Mouse (Mus musculus) midbrain, embryonic 13.5 days (tissue): ENCODE measurements around the gene Gsg1l. TPM values are rescaled to one million over a fixed set of nuclear protein-coding genes. Genes with fewer than 3 reads are reported as not detected.

Experiments used
- ATAC-seq: fragments of 200-750 bp; cut with Nextera tagmentation; 2 replicates; pipeline ENCODE4 v1.8.0; 2017; ENCODE audit warnings: mild to moderate bottlenecking, moderate TSS enrichment, moderate library complexity
- H3K27ac ChIP-seq: fragments of 300-500 bp; sonication (generic); 2 replicates; pipeline ENCODE4 v1.5.1; 2015; ENCODE audit warnings: inconsistent platforms, mild to moderate bottlenecking, moderate library complexity
- H3K27me3 ChIP-seq: fragments of 300-500 bp; sonication (generic); 2 replicates; pipeline ENCODE4 v1.6.1; 2015; ENCODE audit warnings: mild to moderate bottlenecking, inconsistent platforms
- H3K36me3 ChIP-seq: fragments of 300-500 bp; sonication (generic); 2 replicates; pipeline ENCODE4 v1.6.1; 2015; ENCODE audit warnings: mild to moderate bottlenecking, inconsistent platforms
- H3K4me1 ChIP-seq: fragments of 300-500 bp; sonication (generic); replicated peaks from 2 replicates; pipeline ENCODE4 v1.6.1; 2015; ENCODE audit warnings: inconsistent platforms
- H3K4me2 ChIP-seq: fragments of 300-500 bp; sonication (generic); replicated peaks from 2 replicates; pipeline ENCODE4 v1.6.1; 2015; ENCODE audit warnings: moderate library complexity, mild to moderate bottlenecking, inconsistent platforms
- H3K4me3 ChIP-seq: fragments of 300-500 bp; sonication (generic); replicated peaks from 2 replicates; pipeline ENCODE4 v1.5.1; 2015; ENCODE audit warnings: mild to moderate bottlenecking, inconsistent platforms
- H3K9ac ChIP-seq: fragments of 300-500 bp; sonication (generic); replicated peaks from 2 replicates; pipeline ENCODE4 v1.6.1; 2015; ENCODE audit warnings: mild to moderate bottlenecking, inconsistent platforms
- H3K9me3 ChIP-seq: fragments of 300-500 bp; sonication (generic); 2 replicates; pipeline ENCODE4 v1.6.1; 2016; ENCODE audit warnings: mild to moderate bottlenecking, inconsistent platforms
- WGBS: fragments of 180-500 bp; shearing (Covaris S2); methylation state at CpG from one replicate; pipeline ENCODE4 v1.1.7; 2015; 5-methylcytosine and 5-hydroxymethylcytosine counted together
- polyA plus RNA-seq: library from polyadenylated mRNA; unstranded; fragments of >200 nt; fragmentation: Nextera tagmentation; extraction: Ambion mirVana; gene quantifications from 2 replicates; pipeline ENCODE4 v1.2.1, GENCODE M21; 2015

Gsg1l gene
- polyA plus RNA-seq, 1 experiment from 2014 or later = 6.8 TPM

DNA sequence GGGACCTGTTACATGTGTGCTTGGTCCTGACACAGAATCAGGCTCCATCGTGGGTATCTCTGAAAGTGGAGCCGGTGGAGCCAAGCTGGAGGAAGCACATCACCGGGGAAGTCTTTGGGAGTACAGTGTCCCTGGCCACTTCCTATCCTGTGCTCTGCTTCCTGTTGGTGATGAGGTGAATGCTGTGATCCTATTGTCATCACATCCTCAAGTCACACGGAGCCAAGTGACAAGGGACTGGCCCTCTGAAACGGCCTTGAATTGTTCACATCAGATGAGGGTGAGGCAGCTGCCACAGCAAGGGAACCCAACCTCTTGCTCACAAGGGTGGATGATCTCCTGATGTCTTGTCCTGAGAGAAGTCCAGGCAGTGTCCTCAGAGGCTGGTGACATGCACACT lies 14.4 kb upstream of the Gsg1l start:
- no peak for ATAC-seq
- H3K27me3 ChIP-seq = no peaks in the 10 kb centered on the region
- no peaks in the 10 kb centered on the region for H3K4me1 ChIP-seq
- H3K4me2 ChIP-seq = no peak overlapping the region
- H3K9ac ChIP-seq = no peak overlapping the region
- no peaks in the 10 kb centered on the region for H3K9me3 ChIP-seq
- H3K27ac ChIP-seq = no peak overlapping the region
- WGBS = 86% methylated on average over 5 of the region's 5 CpGs
- H3K36me3 ChIP-seq = peaks cover 51% of the 10 kb centered on the region
- H3K4me3 ChIP-seq = no peak overlapping the region

DNA sequence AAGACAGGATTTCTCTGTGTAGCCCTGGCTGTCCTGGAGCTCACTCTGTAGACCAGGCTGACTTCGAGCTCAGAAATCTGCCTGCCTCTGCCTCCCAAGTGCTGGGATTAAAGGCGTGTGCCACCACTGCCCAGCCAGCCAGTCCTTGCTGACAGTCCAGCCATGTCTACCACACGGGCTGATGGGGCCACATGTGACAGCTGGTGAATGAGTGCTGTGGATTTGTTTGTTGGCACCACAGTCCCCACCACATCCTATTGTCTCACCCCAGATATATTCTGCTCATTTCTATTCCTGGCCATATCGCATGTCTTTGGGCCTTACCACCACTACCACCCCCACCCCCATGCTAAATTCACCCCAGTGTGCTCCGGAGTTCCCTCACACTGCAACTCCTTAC lies 12.5 kb upstream of the Gsg1l start:
- ATAC-seq = no peak
- Histone ChIP-seq H3K36me3 (peaks cover 36% of the 10 kb centered on the region), H3K27ac (no peak overlapping the region), H3K4me3 (no peak overlapping the region), H3K27me3 (no peaks in the 10 kb centered on the region), H3K9me3 (no peaks in the 10 kb centered on the region; the same call in 1 of the 2 replicates), H3K4me2 (no peak overlapping the region), H3K9ac (no peak overlapping the region), H3K4me1 (no peaks in the 10 kb centered on the region)
- 92% methylated on average over 5 of the region's 5 CpGs for WGBS

DNA sequence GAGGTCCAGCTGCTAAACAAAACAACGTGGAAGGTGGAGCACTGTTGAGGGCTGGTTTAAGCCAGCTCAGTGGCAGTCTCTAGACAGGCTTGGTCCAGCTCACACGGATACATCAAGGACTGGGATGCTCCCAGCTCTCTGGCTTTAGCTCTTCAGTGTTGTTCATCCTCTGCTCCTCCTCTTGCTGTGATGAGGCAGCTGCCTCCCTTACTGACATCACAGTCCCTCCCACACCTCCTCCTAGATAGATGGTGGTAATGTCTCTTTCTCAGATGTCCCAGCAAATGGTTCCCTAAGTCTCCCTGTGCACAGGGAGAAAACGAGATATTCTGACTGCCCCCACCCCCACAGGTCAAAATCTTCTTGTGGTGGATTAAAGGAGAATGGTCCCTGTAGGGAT lies 11.0 kb upstream of the Gsg1l start:
- H3K9ac ChIP-seq = no peak overlapping the region
- no peaks in the 10 kb centered on the region; the same call in 1 of the 2 replicates for H3K9me3 ChIP-seq
- H3K36me3 ChIP-seq = peaks cover 23% of the 10 kb centered on the region
- H3K4me1 ChIP-seq = no peaks in the 10 kb centered on the region
- no peak overlapping the region for H3K4me2 ChIP-seq
- H3K27ac ChIP-seq = no peak overlapping the region
- H3K4me3 ChIP-seq = no peak overlapping the region
- 31% methylated on average over 3 of the region's 3 CpGs for WGBS
- H3K27me3 ChIP-seq = no peaks in the 10 kb centered on the region
- no peak for ATAC-seq

DNA sequence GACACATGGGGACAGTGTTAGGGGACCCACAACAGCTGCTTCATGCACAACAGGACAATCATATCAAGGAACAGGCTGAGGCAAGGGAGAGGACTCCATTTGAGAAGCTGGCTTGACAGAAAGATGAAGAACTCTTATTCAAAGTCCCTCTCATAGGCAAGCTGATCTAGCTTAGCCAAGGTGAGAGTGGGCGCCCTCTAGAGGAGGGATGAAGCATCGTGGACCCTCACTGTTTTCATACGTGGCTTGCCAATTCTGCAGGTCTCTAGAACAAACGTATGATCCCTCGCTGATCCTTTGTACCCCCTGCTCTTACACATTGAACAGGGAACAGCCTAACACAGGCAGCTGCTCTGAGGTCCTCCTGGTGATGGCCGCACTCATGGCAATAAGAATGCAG lies 7.6 kb upstream of the Gsg1l start:
- no peak overlapping the region for H3K4me2 ChIP-seq
- no peak overlapping the region for H3K27ac ChIP-seq
- ATAC-seq = no peak
- H3K9me3 ChIP-seq = no peaks in the 10 kb centered on the region; the same call in 1 of the 2 replicates
- 13% methylated on average over 6 of the region's 6 CpGs for WGBS
- H3K27me3 ChIP-seq = peaks cover 5% of the 10 kb centered on the region
- peaks cover 19% of the 10 kb centered on the region for H3K4me1 ChIP-seq
- H3K36me3 ChIP-seq = no peaks in the 10 kb centered on the region
- no peak overlapping the region for H3K9ac ChIP-seq
- H3K4me3 ChIP-seq = no peak overlapping the region

DNA sequence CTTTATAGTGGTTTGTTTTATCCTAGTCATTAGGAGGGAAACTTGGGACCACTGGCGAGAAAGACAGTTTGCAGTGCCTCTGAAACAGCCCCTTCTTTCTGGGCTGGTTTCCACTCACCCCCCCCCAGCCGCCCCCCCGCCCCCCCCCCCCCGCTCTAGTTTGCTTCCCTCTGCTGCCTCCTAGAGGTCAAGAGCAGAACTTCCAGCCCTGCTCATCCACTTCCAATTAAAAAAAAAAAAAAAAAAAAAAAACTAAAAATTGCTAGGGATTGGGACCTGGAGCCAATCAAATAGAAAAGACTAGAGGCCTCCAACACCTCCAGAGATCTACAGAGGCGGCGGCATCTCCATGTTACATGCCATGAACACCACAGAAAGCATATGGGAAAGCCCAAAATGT lies 5.9 kb upstream of the Gsg1l start:
- H3K9me3 ChIP-seq = no peaks in the 10 kb centered on the region; the same call in 1 of the 2 replicates
- peaks cover 21% of the 10 kb centered on the region for H3K27me3 ChIP-seq
- no peak for ATAC-seq
- H3K27ac ChIP-seq = no peak overlapping the region
- H3K4me1 ChIP-seq = peaks cover 32% of the 10 kb centered on the region
- no peaks in the 10 kb centered on the region for H3K36me3 ChIP-seq
- no peak overlapping the region for H3K4me2 ChIP-seq
- H3K4me3 ChIP-seq = no peak overlapping the region
- WGBS = 21% methylated on average over 6 of the region's 6 CpGs
- H3K9ac ChIP-seq = no peak overlapping the region

DNA sequence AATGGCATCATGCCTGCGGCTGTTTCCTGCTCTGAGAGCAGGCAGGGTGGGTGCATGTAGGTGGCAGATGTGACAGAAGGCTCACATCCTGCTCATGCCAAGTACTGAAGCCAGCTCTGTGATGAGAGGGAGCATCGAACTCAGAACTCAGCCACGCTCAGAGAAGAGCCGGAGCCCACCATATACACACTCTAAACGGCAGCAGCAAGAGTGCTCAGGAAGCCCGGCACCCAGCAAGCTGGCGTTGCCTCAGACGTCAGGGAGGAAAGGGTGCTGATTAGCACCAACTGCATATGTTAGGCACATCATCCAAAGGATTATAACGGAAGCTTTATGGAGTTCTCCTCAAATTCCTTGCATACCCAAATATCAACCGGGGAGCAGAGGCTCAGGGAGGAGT lies 5.4 kb upstream of the Gsg1l start:
- H3K9me3 ChIP-seq = no peaks in the 10 kb centered on the region; the same call in 1 of the 2 replicates
- no peak overlapping the region for H3K27ac ChIP-seq
- H3K36me3 ChIP-seq = no peaks in the 10 kb centered on the region
- no peak overlapping the region for H3K4me3 ChIP-seq
- no peak overlapping the region for H3K9ac ChIP-seq
- ATAC-seq = no peak
- WGBS = 76% methylated on average over 10 of the region's 10 CpGs
- H3K27me3 ChIP-seq = peaks cover 27% of the 10 kb centered on the region
- peaks cover 37% of the 10 kb centered on the region for H3K4me1 ChIP-seq
- H3K4me2 ChIP-seq = no peak overlapping the region

DNA sequence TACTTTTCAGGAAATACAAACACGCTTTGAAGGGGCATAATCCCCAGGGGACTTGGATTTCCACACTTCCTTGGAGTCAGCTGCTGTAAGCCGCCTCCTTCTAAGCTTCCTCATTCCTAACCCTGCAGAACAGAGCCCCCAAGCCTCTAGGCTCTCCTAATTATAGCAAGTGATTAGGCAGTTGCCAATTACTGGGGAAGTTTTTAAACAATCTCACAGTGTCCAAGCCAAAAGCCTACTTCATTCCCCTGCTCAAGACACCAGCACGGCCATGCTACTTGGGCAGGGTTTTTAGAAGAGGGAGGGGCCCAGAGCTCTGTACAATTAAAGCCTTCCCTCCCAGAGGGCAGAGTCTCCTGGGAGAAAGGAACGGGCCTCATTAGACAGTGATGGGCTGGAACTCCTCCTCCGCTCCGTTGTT lies 4.1 kb upstream of the Gsg1l start:
- no peak overlapping the region for H3K4me3 ChIP-seq
- no peak overlapping the region; the same call in 1 of the 2 replicates for H3K27ac ChIP-seq
- H3K4me2 ChIP-seq = 0 out of 2 replicates have a peak overlapping the region, but pooled peaks have one; percentile 3
- WGBS = 12% methylated on average over 6 of the region's 6 CpGs
- H3K9ac ChIP-seq = 0 out of 2 replicates have a peak overlapping the region, but pooled peaks have one; percentile 6
- ATAC-seq = peak; percentile 24; the same call in 1 of the 2 replicates
- no peaks in the 10 kb centered on the region for H3K36me3 ChIP-seq
- H3K27me3 ChIP-seq = peaks cover 39% of the 10 kb centered on the region
- peaks cover 50% of the 10 kb centered on the region for H3K4me1 ChIP-seq
- H3K9me3 ChIP-seq = no peaks in the 10 kb centered on the region; the same call in 1 of the 2 replicates

DNA sequence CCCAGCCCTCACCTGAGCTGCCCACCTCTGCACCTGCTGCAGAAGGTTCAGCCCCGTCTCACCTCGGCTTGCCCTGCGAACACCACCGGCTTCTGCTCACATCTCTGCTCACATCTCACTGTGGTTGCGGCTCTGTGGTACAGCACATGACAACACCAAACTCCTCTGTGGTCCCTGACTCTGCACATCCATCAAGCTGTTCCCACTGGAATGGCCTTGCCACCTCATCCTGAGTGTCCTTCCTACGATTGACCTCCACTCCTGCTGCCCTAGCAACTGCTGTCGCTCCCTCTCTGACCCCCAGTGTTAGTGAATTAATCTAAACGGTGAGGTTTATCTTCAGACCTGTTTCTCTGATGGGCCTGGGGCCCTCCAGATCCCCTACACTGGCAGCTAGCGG lies 2.9 kb upstream of the Gsg1l start:
- Histone ChIP-seq H3K4me1 (peaks cover 58% of the 10 kb centered on the region), H3K4me3 (no peak overlapping the region), H3K27ac (no peak overlapping the region), H3K36me3 (no peaks in the 10 kb centered on the region), H3K9me3 (no peaks in the 10 kb centered on the region), H3K4me2 (no peak overlapping the region), H3K27me3 (peaks cover 51% of the 10 kb centered on the region), H3K9ac (no peak overlapping the region)
- 92% methylated on average over 9 of the region's 9 CpGs for WGBS
- no peak for ATAC-seq

DNA sequence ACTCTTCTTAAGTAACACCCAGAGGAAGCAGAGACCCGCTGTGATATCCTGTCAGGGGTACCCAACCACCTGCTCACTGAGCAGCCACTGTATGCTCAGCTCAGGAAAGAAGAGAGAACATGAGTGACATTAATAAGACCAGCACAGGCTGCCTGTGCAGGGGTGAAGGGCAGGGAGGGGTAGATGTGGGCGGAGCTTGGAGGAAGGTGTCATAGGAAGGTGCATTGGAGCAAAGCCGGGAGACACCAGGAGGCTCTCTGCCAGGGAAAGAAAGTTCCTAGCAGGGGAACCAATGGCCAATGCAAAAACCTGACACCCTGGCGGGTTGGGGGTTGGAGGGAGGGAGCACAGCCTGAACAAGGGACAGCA lies 1.8 kb upstream of the Gsg1l start:
- no peak overlapping the region for H3K9ac ChIP-seq
- ATAC-seq = 0 out of 2 replicates have a peak, but pooled peaks have one; percentile 15
- peaks cover 58% of the 10 kb centered on the region for H3K4me1 ChIP-seq
- no peak overlapping the region for H3K4me3 ChIP-seq
- H3K9me3 ChIP-seq = no peaks in the 10 kb centered on the region
- 16% methylated on average over 4 of the region's 4 CpGs for WGBS
- H3K27me3 ChIP-seq = peaks cover 61% of the 10 kb centered on the region
- H3K36me3 ChIP-seq = no peaks in the 10 kb centered on the region
- H3K4me2 ChIP-seq = no peak overlapping the region
- no peak overlapping the region for H3K27ac ChIP-seq

DNA sequence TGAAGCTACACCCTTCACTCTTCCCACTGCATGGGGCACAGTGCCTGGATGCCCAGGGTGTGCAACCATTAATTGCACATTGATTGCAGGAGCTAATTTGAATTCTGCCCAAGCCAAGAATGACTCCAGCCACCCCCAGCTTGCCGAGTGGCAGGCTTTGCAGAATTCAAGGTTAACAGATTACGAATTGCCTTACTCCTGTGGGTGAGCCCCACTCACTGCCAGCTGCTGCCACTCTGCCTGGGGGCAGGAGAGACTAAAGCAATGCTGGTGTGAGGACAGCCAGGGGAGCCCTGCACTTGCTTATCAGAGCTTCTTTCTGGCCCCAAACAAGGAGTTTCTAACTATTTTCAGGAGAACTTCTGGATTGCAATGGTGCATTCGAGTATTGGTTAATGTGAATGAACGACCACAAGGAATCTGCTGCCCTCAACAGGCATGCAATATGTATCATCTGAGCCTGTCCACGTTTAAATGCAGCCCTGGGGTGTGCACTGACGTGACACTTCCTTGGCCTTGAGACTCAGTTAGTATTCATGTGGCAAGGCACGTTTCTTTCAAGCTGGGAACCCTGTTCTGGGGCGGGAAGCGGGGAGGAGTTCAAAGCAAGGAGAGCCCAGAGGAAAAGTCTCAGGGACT lies 1.2 kb upstream of the Gsg1l start:
- 19% methylated on average over 9 of the region's 9 CpGs for WGBS
- Histone ChIP-seq H3K36me3 (no peaks in the 10 kb centered on the region), H3K9me3 (no peaks in the 10 kb centered on the region), H3K27ac (no peak overlapping the region), H3K4me2 (no peak overlapping the region), H3K27me3 (peaks cover 65% of the 10 kb centered on the region), H3K4me3 (no peak overlapping the region), H3K4me1 (peaks cover 58% of the 10 kb centered on the region), H3K9ac (no peak overlapping the region)
- no peak for ATAC-seq

DNA sequence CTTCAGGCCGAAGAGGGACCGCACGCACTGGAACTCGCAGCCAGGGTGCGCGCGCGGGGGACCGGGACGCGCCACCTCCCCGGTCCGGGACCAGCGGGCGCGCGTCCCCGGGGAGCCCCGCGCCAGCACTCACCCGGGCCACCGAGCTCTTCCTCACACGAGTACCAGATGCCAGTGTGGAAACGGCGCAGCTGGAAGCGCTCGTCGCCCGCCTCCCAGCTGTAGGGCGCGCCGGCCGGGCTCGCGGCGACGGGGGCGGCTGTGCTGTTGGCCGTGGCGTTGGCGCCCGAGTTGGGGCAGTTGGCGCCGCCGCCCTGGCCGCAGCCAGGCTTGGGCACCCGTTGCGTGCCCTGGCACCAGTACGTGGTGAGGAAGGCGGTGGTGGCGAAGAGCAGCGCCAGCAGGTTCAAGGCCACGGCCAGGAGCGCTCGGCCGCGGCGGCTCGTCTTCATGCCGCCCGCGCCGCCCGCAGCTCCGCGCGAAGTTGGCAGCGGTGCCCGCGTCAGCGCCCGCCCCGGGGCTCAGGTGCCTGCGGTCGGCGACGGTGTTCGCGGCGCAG lies 405 bp downstream of the Gsg1l start:
- Histone ChIP-seq H3K27ac (no peak overlapping the region), H3K9me3 (no peaks in the 10 kb centered on the region), H3K27me3 (peaks cover 72% of the 10 kb centered on the region), H3K4me1 (peaks cover 50% of the 10 kb centered on the region), H3K36me3 (no peaks in the 10 kb centered on the region), H3K9ac (peak overlapping the region; percentile 71), H3K4me3 (peak overlapping the region; percentile 63), H3K4me2 (peak overlapping the region; percentile 95)
- peak; percentile 32 for ATAC-seq
- WGBS = under 1% methylated on average over 75 of the region's 80 CpGs

DNA sequence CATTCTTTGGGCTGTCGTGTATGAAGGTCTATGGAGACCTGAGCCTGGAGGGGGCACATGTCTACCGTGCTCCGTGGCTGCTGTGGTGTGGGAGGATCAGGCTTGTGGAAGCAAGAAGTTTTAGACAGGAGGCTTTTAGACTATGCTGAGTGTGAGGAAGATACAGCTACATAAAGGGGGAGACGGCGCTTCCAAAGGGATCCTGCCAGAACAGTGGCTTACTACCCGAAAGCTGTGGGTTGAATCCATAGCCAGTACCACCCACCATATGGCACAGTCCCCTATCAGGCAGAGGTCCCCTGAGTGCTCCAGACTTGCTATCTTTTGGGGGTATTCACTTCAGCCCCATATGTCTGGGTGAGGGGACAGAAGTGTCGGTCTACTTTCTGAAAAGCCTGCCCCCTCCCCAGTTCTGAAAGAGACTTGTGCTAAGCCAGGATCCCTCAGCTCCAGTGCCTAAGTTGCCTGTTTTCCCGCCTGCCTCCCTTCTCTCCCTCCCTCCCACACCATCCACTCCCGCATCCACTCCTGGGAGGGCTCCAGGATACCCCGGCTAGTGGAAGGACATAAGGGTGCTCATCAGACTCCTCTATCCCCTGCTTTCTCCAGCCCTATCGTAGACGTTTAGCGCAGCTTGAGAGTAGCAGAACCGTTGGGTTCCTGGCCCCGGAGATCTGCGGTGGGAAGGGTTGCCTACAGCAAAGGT lies 1.1 kb downstream of the Gsg1l start:
- H3K36me3 ChIP-seq = no peaks in the 10 kb centered on the region
- peak overlapping the region; percentile 71 for H3K9ac ChIP-seq
- 19% methylated on average over 16 of the region's 16 CpGs for WGBS
- no peak overlapping the region for H3K27ac ChIP-seq
- no peak for ATAC-seq
- peak overlapping the region; percentile 63 for H3K4me3 ChIP-seq
- no peaks in the 10 kb centered on the region for H3K9me3 ChIP-seq
- H3K4me1 ChIP-seq = peaks cover 43% of the 10 kb centered on the region
- peak overlapping the region; percentile 95 for H3K4me2 ChIP-seq
- H3K27me3 ChIP-seq = peaks cover 72% of the 10 kb centered on the region
